8 mouse cellular contexts compared by ENCODE assay signal in the genomic region with DNA sequence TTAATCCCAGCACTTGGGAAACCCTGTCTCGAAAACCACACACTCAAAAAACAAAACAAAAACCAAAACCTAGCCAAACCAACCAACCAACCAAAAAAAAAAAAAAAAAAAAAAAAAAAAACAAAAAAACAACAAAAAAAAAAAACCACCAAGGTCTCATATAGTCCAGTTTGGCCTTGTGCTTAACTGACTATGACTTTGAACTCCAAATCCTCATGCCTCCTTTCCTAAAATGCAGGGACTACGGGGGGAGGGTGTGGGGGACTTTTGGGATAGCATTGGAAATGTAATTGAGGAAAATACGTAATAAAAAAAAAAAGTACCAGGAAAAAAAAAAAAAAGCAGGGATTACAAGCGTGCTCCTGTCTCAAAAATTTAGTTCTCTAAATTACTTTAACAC. TPM values are rescaled to one million over a fixed set of nuclear protein-coding genes. Genes with fewer than 3 reads are reported as not detected.
A peak's percentile ranks its signal among the peaks of the same experiment; 100 is the strongest.
DNase-seq lines count a peak whose midpoint lies in the region; ATAC-seq and TF ChIP-seq lines count a peak whose summit lies in the region.

No protein-coding gene starts in this region.

- 20% methylated on average over 4 of the region's 4 CpGs for WGBS in embryonic facial prominence, embryonic 12.5 days
- WGBS in intestine, embryonic 15.5 days: 14% methylated on average over 4 of the region's 4 CpGs

- no peak for ATAC-seq in embryonic facial prominence, embryonic 12.5 days (ENCODE audit: insufficient number of reproducible peaks, insufficient read depth, low FRiP score, low TSS enrichment)
- 0 out of 2 replicates have a peak, but pooled peaks have one; percentile 39 for ATAC-seq in intestine, embryonic 15.5 days

- H3K79me2 ChIP-seq in myocyte (ENCODE audit: control insufficient read depth, insufficient read depth): peaks cover 44% of the 10 kb centered on the region

- DNase-seq in kidney, postnatal 10 days: peak; percentile 11
- DNase-seq in kidney, adult 11 months: no peak
- DNase-seq in frontal cortex, postnatal 36 days (ENCODE audit: low spot score in 2 of 2): no peak
- no peak for DNase-seq in layer of hippocampus, adult 9-10 months (ENCODE audit: low spot score)
- DNase-seq in gastrocnemius, postnatal 10 days: no peak

- H3K36me3 ChIP-seq in embryonic facial prominence, embryonic 12.5 days: no peaks in the 10 kb centered on the region
- H3K36me3 ChIP-seq in intestine, embryonic 15.5 days: no peaks in the 10 kb centered on the region
- no peaks in the 10 kb centered on the region for H3K36me3 ChIP-seq in myocyte (ENCODE audit: control insufficient read depth, insufficient read depth)

- H3K27ac ChIP-seq in embryonic facial prominence, embryonic 12.5 days: no peak overlapping the region
- H3K27ac ChIP-seq in intestine, embryonic 15.5 days: no peak overlapping the region

- peak overlapping the region; percentile 95 for H3K4me3 ChIP-seq in embryonic facial prominence, embryonic 12.5 days
- peak overlapping the region; percentile 97 for H3K4me3 ChIP-seq in intestine, embryonic 15.5 days (replicated peaks)
- H3K4me3 ChIP-seq in myocyte: peak overlapping the region; percentile 68

- H3K4me2 ChIP-seq in embryonic facial prominence, embryonic 12.5 days (replicated peaks): peak overlapping the region; percentile 31; the same call in 1 of the 2 replicates
- H3K4me2 ChIP-seq in intestine, embryonic 15.5 days (replicated peaks): peak overlapping the region; percentile 54
- peak overlapping the region; percentile 82 for H3K4me2 ChIP-seq in myocyte (ENCODE audit: low read depth)

- 0 out of 2 replicates have a peak, but pooled peaks cover 3% of the 10 kb centered on the region for H3K4me1 ChIP-seq in embryonic facial prominence, embryonic 12.5 days
- H3K4me1 ChIP-seq in intestine, embryonic 15.5 days (replicated peaks): no peaks in the 10 kb centered on the region

- H3K27me3 ChIP-seq in embryonic facial prominence, embryonic 12.5 days: no peaks in the 10 kb centered on the region
- H3K27me3 ChIP-seq in intestine, embryonic 15.5 days (replicated peaks): no peaks in the 10 kb centered on the region
- peaks cover 4% of the 10 kb centered on the region for H3K27me3 ChIP-seq in myocyte (ENCODE audit: control insufficient read depth, insufficient read depth, insufficient read length)

- no peak for TF ChIP-seq POLR2A in myocyte (IDR thresholded peaks at IDR 0.05; ENCODE audit: insufficient read length, low read depth)

- no peaks in the 10 kb centered on the region for H3K9me3 ChIP-seq in embryonic facial prominence, embryonic 12.5 days
- no peaks in the 10 kb centered on the region for H3K9me3 ChIP-seq in intestine, embryonic 15.5 days

- H3ac ChIP-seq in myocyte (ENCODE audit: control insufficient read depth, insufficient read length): peak overlapping the region; percentile 2

- H3K9ac ChIP-seq in embryonic facial prominence, embryonic 12.5 days: no peak overlapping the region
- H3K9ac ChIP-seq in intestine, embryonic 15.5 days: peak overlapping the region; percentile 93

TF ChIP-seq in myocyte, 11 proteins besides CTCF, POLR2A, EP300 and RAD21:
- TF ChIP-seq REST (IDR thresholded peaks at IDR 0.05; ENCODE audit: insufficient read depth, insufficient read length) (no peak), E2F4 (IDR thresholded peaks at IDR 0.05; ENCODE audit: insufficient read depth) (no peak), CEBPB (IDR thresholded peaks at IDR 0.05; ENCODE audit: insufficient read depth, poor library complexity, severe bottlenecking) (no peak), MYOD1 (IDR thresholded peaks at IDR 0.05; ENCODE audit: control insufficient read depth in 1 of 3, insufficient read length in 2 of 3, low read depth in 2 of 3) (no peak), TCF12 (IDR thresholded peaks at IDR 0.05; ENCODE audit: insufficient read depth, poor library complexity, severe bottlenecking) (no peak)
TF ChIP-seq in myocyte: peak in this region for 0.

RNA-seq across cellular contexts. Expression of a gene that starts 0.4 kb away (rescaled TPM):
- polyA plus RNA-seq in embryonic facial prominence, embryonic 12.5 days (2016; fragmentation: Nextera tagmentation; extraction: Ambion mirVana): 21.9 and 22.2 TPM in 2 replicates
- 12.5 and 13.7 TPM in 2 replicates for polyA plus RNA-seq in intestine, embryonic 15.5 days (2015; fragmentation: Nextera tagmentation; extraction: Ambion mirVana)
- 19.3 TPM for polyA plus RNA-seq in myocyte (2012; fragmentation: generic; extraction: Trizol)
- 10 to 100 TPM; 16.6 to 22.1 TPM for total RNA-seq in gastrocnemius, postnatal 10 days (2021)

RNA-seq across cellular contexts. Expression of a gene that starts 18.9 kb away (rescaled TPM):
- polyA plus RNA-seq in embryonic facial prominence, embryonic 12.5 days (2016; fragmentation: Nextera tagmentation; extraction: Ambion mirVana): 23.1 and 24.9 TPM in 2 replicates
- 17.0 and 17.8 TPM in 2 replicates for polyA plus RNA-seq in intestine, embryonic 15.5 days (2015; fragmentation: Nextera tagmentation; extraction: Ambion mirVana)
- polyA plus RNA-seq in myocyte (2012; fragmentation: generic; extraction: Trizol): 5.1 TPM
- total RNA-seq in gastrocnemius, postnatal 10 days (2021): 1 to 10 TPM; 4.4 TPM

RNA-seq across cellular contexts. Expression of a gene that starts 19.2 kb away (rescaled TPM):
- 29.3 and 29.8 TPM in 2 replicates for polyA plus RNA-seq in embryonic facial prominence, embryonic 12.5 days (2016; fragmentation: Nextera tagmentation; extraction: Ambion mirVana)
- polyA plus RNA-seq in intestine, embryonic 15.5 days (2015; fragmentation: Nextera tagmentation; extraction: Ambion mirVana): 20.4 and 20.7 TPM in 2 replicates
- 29.7 TPM for polyA plus RNA-seq in myocyte (2012; fragmentation: generic; extraction: Trizol)
- 10 to 100 TPM; 22.2 to 23.7 TPM for total RNA-seq in gastrocnemius, postnatal 10 days (2021)

Comparison
In these comparisons a context has a peak if more than half of its experiments do, and no peak if none do; other contexts are left out.
1. H3K4me2 ChIP-seq: peak in every context shown above with its lines; median percentile 82 in myocyte; 54 in intestine, embryonic 15.5 days; 31 in embryonic facial prominence, embryonic 12.5 days.